In genomic region chr6:105066146-105066545, GRCm38 (mm10) we compare ENCODE assay signal across 21 mouse cellular contexts.
"Had no signal": no experiment of that assay in that cellular context is flagged by ENCODE, and none has a peak within 500 bp of the region (broad histone marks: within the 10 kb centered on the region; RNA-seq: fewer than 3 reads in every experiment).

No protein-coding gene starts in this region.

- H3K27ac ChIP-seq: limb, embryonic 12.5 days; limb, embryonic 15.5 days; liver, embryonic 14.5 days; macrophage; midbrain, embryonic 12.5 days; neural tube, embryonic 12.5 days; stomach, embryonic 15.5 days had no signal

- H3K9ac ChIP-seq: limb, embryonic 12.5 days; limb, embryonic 15.5 days; liver, embryonic 14.5 days; liver, postnatal 0 days; lung, embryonic 14.5 days; midbrain, embryonic 12.5 days; neural tube, embryonic 12.5 days; stomach, embryonic 15.5 days had no signal

- H3K4me1 ChIP-seq: limb, embryonic 12.5 days; limb, embryonic 15.5 days; midbrain, embryonic 12.5 days; neural tube, embryonic 12.5 days; stomach, embryonic 15.5 days had no signal

- DNase-seq: kidney, adult 18-20 months; kidney, adult 9 months; kidney, postnatal 14 days; kidney, postnatal 4 days; left cerebral cortex, postnatal 4 days; liver, postnatal 0 days; lung, embryonic 14.5 days; right cerebral cortex, adult 18-20 months; right cerebral cortex, postnatal 14 days; right cerebral cortex, postnatal 4 days; thymus, postnatal 25 days had no signal

- H3K9me3 ChIP-seq: limb, embryonic 12.5 days; limb, embryonic 15.5 days; midbrain, embryonic 12.5 days; neural tube, embryonic 12.5 days; stomach, embryonic 15.5 days had no signal

- H3K4me3 ChIP-seq: limb, embryonic 12.5 days; limb, embryonic 15.5 days; midbrain, embryonic 12.5 days; neural tube, embryonic 12.5 days; stomach, embryonic 15.5 days had no signal

- H3K27me3 ChIP-seq: limb, embryonic 12.5 days; limb, embryonic 15.5 days; midbrain, embryonic 12.5 days; neural tube, embryonic 12.5 days; stomach, embryonic 15.5 days had no signal

- H3K36me3 ChIP-seq: limb, embryonic 12.5 days; limb, embryonic 15.5 days; midbrain, embryonic 12.5 days; neural tube, embryonic 12.5 days; stomach, embryonic 15.5 days had no signal

- ATAC-seq: liver, postnatal 0 days; lung, postnatal 0 days; midbrain, embryonic 16.5 days had no signal

- H3K4me2 ChIP-seq: limb, embryonic 12.5 days; limb, embryonic 15.5 days; liver, embryonic 11.5 days; lung, embryonic 14.5 days; midbrain, embryonic 12.5 days; neural tube, embryonic 12.5 days; stomach, embryonic 15.5 days had no signal
